Mouse (Mus musculus): Measurements from ENCODE around the gene Gprc5a. TPM values are rescaled to one million over a fixed set of nuclear protein-coding genes. Genes with fewer than 3 reads are reported as not detected.
A peak's percentile ranks its signal among the peaks of the same experiment; 100 is the strongest.

The Gprc5a gene
- polyA plus RNA-seq, 1 experiment from 2014 or later, result 5.6 TPM

- H3K9me3 ChIP-seq (replicated peaks; ENCODE audit: control insufficient read depth, low read length), result no peaks in the 10 kb centered on the region
- H3K27ac ChIP-seq (ENCODE audit: low read length), result no peak overlapping the region
- no peaks in the 10 kb centered on the region for H3K27me3 ChIP-seq (ENCODE audit: control insufficient read depth, insufficient read depth, low read length)
- whole genome bisulfite sequencing, result 80% methylated on average over 12 of the region's 12 CpGs
- ATAC-seq (replicated peaks; ENCODE audit: extremely low read depth, insufficient read depth, low FRiP score), result no peak
- no peak overlapping the region for H3K4me2 ChIP-seq (ENCODE audit: low read depth, low read length)
- no peaks in the 10 kb centered on the region for H3K36me3 ChIP-seq (ENCODE audit: control insufficient read depth, insufficient read depth)
- H3K4me1 ChIP-seq (ENCODE audit: control insufficient read depth, insufficient read depth, low read length), result peaks cover 9% of the 10 kb centered on the region; the same call in 1 of the 2 replicates
- H3K9ac ChIP-seq (ENCODE audit: low read length), result no peak overlapping the region
- H3K4me3 ChIP-seq (ENCODE audit: low read length), result no peak overlapping the region
Observed at GRCm38 (mm10) chr6:135064621-135065020, 830 bp upstream of the Gprc5a start.

- H3K27me3 ChIP-seq (ENCODE audit: control insufficient read depth, insufficient read depth, low read length), result no peaks in the 10 kb centered on the region
- 34% methylated on average over 6 of the region's 6 CpGs for WGBS
Observed at GRCm38 (mm10) chr6:135066795-135067445, 1.5 kb downstream of the Gprc5a start.

DNA sequence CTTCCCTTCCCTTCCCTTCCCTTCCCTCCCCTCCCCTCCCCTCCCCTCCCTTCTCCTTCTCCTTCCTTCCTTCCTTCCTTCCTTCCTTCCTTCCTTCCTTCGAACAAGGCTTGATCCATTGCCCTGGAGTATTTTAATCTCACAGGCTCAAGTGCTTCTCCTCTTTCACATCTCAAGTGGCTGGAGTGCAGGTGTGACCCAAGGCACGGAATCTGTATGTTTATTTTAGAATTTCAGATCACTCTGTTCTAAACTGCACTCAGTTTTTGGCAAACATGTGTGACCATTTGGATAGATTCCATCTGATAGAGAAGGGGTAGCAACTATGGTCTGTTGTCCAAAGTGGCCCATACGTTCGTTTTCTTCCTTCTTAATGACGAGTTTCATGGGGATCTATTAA lies 2.8 kb downstream of the Gprc5a start:
- Histone ChIP-seq H3K36me3 (ENCODE audit: control insufficient read depth, insufficient read depth) (no peaks in the 10 kb centered on the region), H3K4me3 (ENCODE audit: low read length) (no peak overlapping the region), H3K9me3 (replicated peaks; ENCODE audit: control insufficient read depth, low read length) (no peaks in the 10 kb centered on the region), H3K27me3 (ENCODE audit: control insufficient read depth, insufficient read depth, low read length) (no peaks in the 10 kb centered on the region), H3K4me2 (ENCODE audit: low read depth, low read length) (no peak overlapping the region), H3K9ac (ENCODE audit: low read length) (no peak overlapping the region), H3K4me1 (ENCODE audit: control insufficient read depth, insufficient read depth, low read length) (peaks cover 9% of the 10 kb centered on the region; the same call in 1 of the 2 replicates), H3K27ac (ENCODE audit: low read length) (no peak overlapping the region)
- 63% methylated on average over 5 of the region's 5 CpGs for WGBS
- no peak for ATAC-seq (replicated peaks; ENCODE audit: extremely low read depth, insufficient read depth, low FRiP score)

More at GRCm38 (mm10) chr6:135066795-135067445, 1.5 kb downstream of the Gprc5a start:
- H3K27ac ChIP-seq (ENCODE audit: low read length), result peak overlapping the region; percentile 7; the same call in 1 of the 2 replicates
- H3K36me3 ChIP-seq (ENCODE audit: control insufficient read depth, insufficient read depth), result no peaks in the 10 kb centered on the region
- no peaks in the 10 kb centered on the region for H3K9me3 ChIP-seq (replicated peaks; ENCODE audit: control insufficient read depth, low read length)
- no peak overlapping the region for H3K9ac ChIP-seq (ENCODE audit: low read length)
- peaks cover 9% of the 10 kb centered on the region; the same call in 1 of the 2 replicates for H3K4me1 ChIP-seq (ENCODE audit: control insufficient read depth, insufficient read depth, low read length)
- no peak for ATAC-seq (replicated peaks; ENCODE audit: extremely low read depth, insufficient read depth, low FRiP score)
- no peak overlapping the region; the same call in 1 of the 2 replicates for H3K4me3 ChIP-seq (ENCODE audit: low read length)
- peak overlapping the region; percentile 84; the same call in 1 of the 2 replicates for H3K4me2 ChIP-seq (ENCODE audit: low read depth, low read length)

DNA sequence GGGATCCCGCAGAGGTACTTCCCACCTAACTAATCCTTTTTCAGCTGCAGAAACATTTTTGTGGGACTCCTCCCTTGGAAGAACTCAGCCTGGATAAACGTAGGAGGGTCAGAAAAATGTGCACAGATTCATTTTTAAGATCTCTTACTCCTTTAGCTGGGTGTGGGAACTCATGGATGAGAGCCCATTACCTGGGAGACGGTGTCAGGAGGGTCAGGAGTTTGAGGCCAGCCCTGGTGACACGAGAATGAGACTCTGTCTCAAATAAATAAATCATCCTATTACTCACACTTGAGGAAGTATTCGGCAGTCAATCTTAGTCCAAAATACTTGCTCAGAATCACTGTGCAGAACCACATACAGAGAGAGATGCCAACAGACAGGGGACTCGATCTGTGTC lies 4.4 kb downstream of the Gprc5a start:
- H3K36me3 ChIP-seq (ENCODE audit: control insufficient read depth, insufficient read depth), result no peaks in the 10 kb centered on the region
- H3K4me2 ChIP-seq (ENCODE audit: low read depth, low read length), result no peak overlapping the region
- WGBS, result 69% methylated on average over 6 of the region's 6 CpGs
- H3K9ac ChIP-seq (ENCODE audit: low read length), result no peak overlapping the region
- no peaks in the 10 kb centered on the region for H3K9me3 ChIP-seq (replicated peaks; ENCODE audit: control insufficient read depth, low read length)
- peaks cover 9% of the 10 kb centered on the region; the same call in 1 of the 2 replicates for H3K4me1 ChIP-seq (ENCODE audit: control insufficient read depth, insufficient read depth, low read length)
- H3K27me3 ChIP-seq (ENCODE audit: control insufficient read depth, insufficient read depth, low read length), result no peaks in the 10 kb centered on the region
- no peak overlapping the region for H3K27ac ChIP-seq (ENCODE audit: low read length)
- ATAC-seq (replicated peaks; ENCODE audit: extremely low read depth, insufficient read depth, low FRiP score), result no peak
- H3K4me3 ChIP-seq (ENCODE audit: low read length), result no peak overlapping the region

DNA sequence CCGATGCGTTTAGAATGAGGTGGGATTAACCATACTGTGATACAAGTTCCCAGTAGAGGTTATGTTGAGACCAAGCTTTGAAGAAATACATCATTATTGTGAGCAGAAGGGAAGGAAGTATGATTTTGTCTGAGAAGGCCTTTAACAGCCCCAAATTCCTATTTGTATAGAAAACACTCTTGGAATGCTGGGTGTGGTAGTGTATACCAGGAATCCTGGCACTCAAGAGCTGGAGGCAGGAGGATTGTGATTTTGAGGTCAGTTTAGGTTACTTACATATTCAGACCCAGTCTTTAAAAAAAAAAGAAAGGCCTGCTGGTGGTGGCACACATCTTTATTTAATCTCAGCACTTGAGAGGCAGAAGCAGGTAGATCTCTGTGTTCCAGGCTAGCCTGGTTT lies 4.9 kb downstream of the Gprc5a start:
- Histone ChIP-seq H3K27ac (ENCODE audit: low read length) (no peak overlapping the region), H3K27me3 (ENCODE audit: control insufficient read depth, insufficient read depth, low read length) (no peaks in the 10 kb centered on the region), H3K9me3 (replicated peaks; ENCODE audit: control insufficient read depth, low read length) (no peaks in the 10 kb centered on the region), H3K9ac (ENCODE audit: low read length) (no peak overlapping the region), H3K4me1 (ENCODE audit: control insufficient read depth, insufficient read depth, low read length) (peaks cover 9% of the 10 kb centered on the region; the same call in 1 of the 2 replicates), H3K36me3 (ENCODE audit: control insufficient read depth, insufficient read depth) (no peaks in the 10 kb centered on the region), H3K4me2 (ENCODE audit: low read depth, low read length) (no peak overlapping the region), H3K4me3 (ENCODE audit: low read length) (no peak overlapping the region)
- WGBS, result 79% methylated on average over 2 of the region's 2 CpGs
- ATAC-seq (replicated peaks; ENCODE audit: extremely low read depth, insufficient read depth, low FRiP score), result no peak

DNA sequence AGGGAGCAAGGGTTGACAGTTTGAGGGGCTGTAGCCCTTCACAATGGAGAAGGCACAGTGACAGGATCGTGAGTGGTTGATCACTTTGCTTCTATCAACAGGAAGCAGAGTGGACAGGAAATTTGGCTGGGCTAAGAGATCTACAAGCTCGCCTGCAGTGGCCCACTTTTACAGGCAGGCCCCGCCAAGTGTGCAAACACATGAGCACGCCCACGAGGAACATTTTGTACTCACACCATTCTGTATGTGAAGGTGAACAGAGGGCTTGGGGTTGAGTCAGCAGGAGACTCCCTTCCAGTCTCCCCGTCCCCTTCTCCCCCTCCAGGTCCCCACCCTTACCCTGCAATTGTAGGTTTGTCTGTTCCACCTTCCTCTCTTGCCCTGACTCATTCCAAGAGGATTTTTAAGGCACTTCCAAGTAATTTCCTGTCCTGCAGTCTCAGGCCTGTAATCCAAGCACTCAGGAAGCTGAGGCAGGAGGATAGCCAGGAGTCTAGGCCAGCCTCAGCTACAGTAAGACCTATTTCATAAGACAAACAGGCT lies 9.0 kb downstream of the Gprc5a start:
- 64% methylated on average over 6 of the region's 6 CpGs for WGBS
- Histone ChIP-seq H3K9ac (ENCODE audit: low read length) (no peak overlapping the region), H3K9me3 (replicated peaks; ENCODE audit: control insufficient read depth, low read length) (no peaks in the 10 kb centered on the region), H3K4me3 (ENCODE audit: low read length) (no peak overlapping the region), H3K4me2 (ENCODE audit: low read depth, low read length) (no peak overlapping the region), H3K4me1 (ENCODE audit: control insufficient read depth, insufficient read depth, low read length) (no peaks in the 10 kb centered on the region), H3K27me3 (ENCODE audit: control insufficient read depth, insufficient read depth, low read length) (no peaks in the 10 kb centered on the region), H3K36me3 (ENCODE audit: control insufficient read depth, insufficient read depth) (no peaks in the 10 kb centered on the region), H3K27ac (ENCODE audit: low read length) (no peak overlapping the region)
- ATAC-seq (replicated peaks; ENCODE audit: extremely low read depth, insufficient read depth, low FRiP score), result no peak

DNA sequence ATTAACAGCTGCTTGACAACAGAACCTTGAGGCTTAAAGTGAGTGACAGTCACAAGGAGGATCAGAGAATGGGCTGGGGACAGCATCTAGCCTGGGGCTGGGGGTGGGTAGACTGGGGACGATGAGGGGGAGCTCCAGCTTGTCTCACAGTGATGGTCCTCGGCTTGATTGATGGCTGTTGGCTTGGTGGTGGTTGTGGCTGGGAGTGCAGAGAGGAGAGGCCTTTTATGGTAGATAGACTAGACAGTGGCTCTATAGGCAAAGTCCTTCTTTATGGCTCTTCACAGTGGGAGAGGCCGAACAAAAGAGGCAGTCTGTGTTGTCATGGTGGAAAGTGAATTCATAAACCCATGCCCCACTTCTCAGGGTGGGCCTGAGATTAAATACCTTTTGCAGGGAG lies 10.8 kb downstream of the Gprc5a start:
- Histone ChIP-seq H3K27me3 (ENCODE audit: control insufficient read depth, insufficient read depth, low read length) (no peaks in the 10 kb centered on the region), H3K9ac (ENCODE audit: low read length) (no peak overlapping the region)
- WGBS, result 66% methylated on average over 3 of the region's 3 CpGs

GRCm38 (mm10) chr6:135078420-135078819 lies 13.0 kb downstream of the Gprc5a start:
- no peaks in the 10 kb centered on the region for H3K4me1 ChIP-seq (ENCODE audit: control insufficient read depth, insufficient read depth, low read length)
- H3K9ac ChIP-seq (ENCODE audit: low read length), result no peak overlapping the region
- ATAC-seq (replicated peaks; ENCODE audit: extremely low read depth, insufficient read depth, low FRiP score), result no peak
- 41% methylated on average over 12 of the region's 12 CpGs for WGBS
- no peak overlapping the region for H3K4me3 ChIP-seq (ENCODE audit: low read length)
- H3K27me3 ChIP-seq (ENCODE audit: control insufficient read depth, insufficient read depth, low read length), result no peaks in the 10 kb centered on the region
- H3K4me2 ChIP-seq (ENCODE audit: low read depth, low read length), result no peak overlapping the region
- no peaks in the 10 kb centered on the region for H3K9me3 ChIP-seq (replicated peaks; ENCODE audit: control insufficient read depth, low read length)
- H3K27ac ChIP-seq (ENCODE audit: low read length), result no peak overlapping the region
- H3K36me3 ChIP-seq (ENCODE audit: control insufficient read depth, insufficient read depth), result no peaks in the 10 kb centered on the region

More for the DNA sequence above, 10.8 kb downstream of the Gprc5a start:
- Histone ChIP-seq H3K4me3 (ENCODE audit: low read length) (no peak overlapping the region), H3K27ac (ENCODE audit: low read length) (no peak overlapping the region), H3K4me2 (ENCODE audit: low read depth, low read length) (no peak overlapping the region), H3K9me3 (replicated peaks; ENCODE audit: control insufficient read depth, low read length) (no peaks in the 10 kb centered on the region), H3K36me3 (ENCODE audit: control insufficient read depth, insufficient read depth) (no peaks in the 10 kb centered on the region), H3K4me1 (ENCODE audit: control insufficient read depth, insufficient read depth, low read length) (no peaks in the 10 kb centered on the region)
- no peak for ATAC-seq (replicated peaks; ENCODE audit: extremely low read depth, insufficient read depth, low FRiP score)

DNA sequence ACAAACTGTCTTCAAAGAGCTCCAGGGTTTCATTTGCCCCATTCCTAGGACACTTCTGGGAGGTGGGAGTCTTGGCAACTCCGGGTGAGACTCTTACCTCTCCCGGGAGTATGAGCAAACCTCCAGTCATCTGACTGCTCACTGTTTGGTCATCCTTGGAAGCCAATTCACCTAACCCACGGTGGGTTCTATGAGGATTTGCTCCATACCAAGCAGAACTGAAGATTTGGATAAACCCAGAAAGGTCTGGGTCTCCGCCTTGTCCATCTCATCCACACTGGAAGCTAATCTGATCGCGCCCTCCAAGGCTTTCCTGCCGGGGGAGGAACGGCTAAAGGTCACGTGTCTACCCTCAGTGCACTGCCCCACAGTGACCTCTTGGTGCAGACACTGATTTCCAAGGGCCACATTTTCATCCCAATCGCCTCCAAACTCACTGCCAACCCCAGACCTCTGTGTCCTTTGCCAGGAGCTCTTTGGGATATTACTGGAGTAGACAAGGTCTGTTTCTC lies 18.6 kb downstream of the Gprc5a start:
- no peaks in the 10 kb centered on the region for H3K27me3 ChIP-seq (ENCODE audit: control insufficient read depth, insufficient read depth, low read length)
- no peak overlapping the region for H3K4me2 ChIP-seq (ENCODE audit: low read depth, low read length)
- WGBS, result 59% methylated on average over 10 of the region's 10 CpGs
- H3K4me1 ChIP-seq (ENCODE audit: control insufficient read depth, insufficient read depth, low read length), result peaks cover 5% of the 10 kb centered on the region
- H3K4me3 ChIP-seq (ENCODE audit: low read length), result no peak overlapping the region
- ATAC-seq (replicated peaks; ENCODE audit: extremely low read depth, insufficient read depth, low FRiP score), result no peak
- no peak overlapping the region for H3K9ac ChIP-seq (ENCODE audit: low read length)
- H3K36me3 ChIP-seq (ENCODE audit: control insufficient read depth, insufficient read depth), result no peaks in the 10 kb centered on the region
- no peaks in the 10 kb centered on the region for H3K9me3 ChIP-seq (replicated peaks; ENCODE audit: control insufficient read depth, low read length)
- H3K27ac ChIP-seq (ENCODE audit: low read length), result no peak overlapping the region

All from heart, embryonic 16.5 days (tissue).